8 mouse cellular contexts compared by ENCODE assay signal in genomic region chr13:55516955-55517354, GRCm38 (mm10). TPM values are rescaled to one million over a fixed set of nuclear protein-coding genes. Genes with fewer than 3 reads are reported as not detected.
A peak's percentile ranks its signal among the peaks of the same experiment; 100 is the strongest.
DNase-seq lines count a peak whose midpoint lies in the region; ATAC-seq lines count a peak whose summit lies in the region.

No protein-coding gene starts in this region.

- no peak for ATAC-seq in hindbrain, embryonic 14.5 days (ENCODE audit: low FRiP score)
- ATAC-seq in hindbrain, embryonic 16.5 days, result no peak
- ATAC-seq in hematopoietic stem cell, adult 5-6 weeks (replicated peaks in 1 of 2; ENCODE audit: insufficient read depth in 1 of 2, low FRiP score in 2 of 2, low TSS enrichment in 1 of 2, low read depth in 1 of 2, poor library complexity in 2 of 2, severe bottlenecking in 2 of 2), result peak; percentile 34 to 43; a peak in 1 of 4 replicates

- no peak overlapping the region for H3K4me2 ChIP-seq in hindbrain, embryonic 14.5 days (replicated peaks)
- H3K4me2 ChIP-seq in hindbrain, embryonic 16.5 days (ENCODE audit: low read length), result no peak overlapping the region

- H3K27ac ChIP-seq in hindbrain, embryonic 14.5 days, result no peak overlapping the region
- H3K27ac ChIP-seq in hindbrain, embryonic 16.5 days (ENCODE audit: low read depth, low read length), result no peak overlapping the region

- H3K36me3 ChIP-seq in hindbrain, embryonic 14.5 days (replicated peaks; ENCODE audit: control insufficient read depth, insufficient read depth), result no peaks in the 10 kb centered on the region
- H3K36me3 ChIP-seq in hindbrain, embryonic 16.5 days (ENCODE audit: control insufficient read depth, insufficient read depth, low read length), result no peaks in the 10 kb centered on the region

- H3K9ac ChIP-seq in hindbrain, embryonic 14.5 days, result no peak overlapping the region
- no peak overlapping the region for H3K9ac ChIP-seq in hindbrain, embryonic 16.5 days (ENCODE audit: low read depth, low read length)

- no peak overlapping the region for H3K4me3 ChIP-seq in hindbrain, embryonic 14.5 days (replicated peaks; ENCODE audit: low read length)
- no peak overlapping the region for H3K4me3 ChIP-seq in hindbrain, embryonic 16.5 days (ENCODE audit: low read length)

- H3K27me3 ChIP-seq in hindbrain, embryonic 14.5 days (ENCODE audit: control insufficient read depth, insufficient read depth, low read length), result no peaks in the 10 kb centered on the region
- 0 out of 2 replicates have a peak, but pooled peaks cover 3% of the 10 kb centered on the region for H3K27me3 ChIP-seq in hindbrain, embryonic 16.5 days (replicated peaks; ENCODE audit: control insufficient read depth, insufficient read depth, low read length)

- intact Hi-C loops in left cerebral cortex, postnatal 36 days (cut with DNase I), result loop anchor here (2.0 kb wide), 1 partner anchor 44 kb away; no protein-coding TSS in a partner anchor

- H3K4me1 ChIP-seq in hindbrain, embryonic 14.5 days (replicated peaks; ENCODE audit: control insufficient read depth, insufficient read depth, low read length), result peaks cover 14% of the 10 kb centered on the region
- peaks cover 8% of the 10 kb centered on the region for H3K4me1 ChIP-seq in hindbrain, embryonic 16.5 days (ENCODE audit: control insufficient read depth, insufficient read depth, low read depth, low read length)

- WGBS in hindbrain, embryonic 14.5 days, result 6% methylated on average over 5 of the region's 5 CpGs
- 7% methylated on average over 5 of the region's 5 CpGs for WGBS in hindbrain, embryonic 16.5 days

- peak; percentile 91 for DNase-seq in hindbrain, embryonic 14.5 days (ENCODE audit: low spot score)
- DNase-seq in adrenal gland, postnatal 10 days, result peak; percentile 93
- DNase-seq in embryo, embryonic 9.5 days (ENCODE audit: extremely low spot score), result peak; percentile 85
- DNase-seq in left cerebral cortex, postnatal 36 days (ENCODE audit: low spot score in 2 of 2), result peak; percentile 85 to 88
- peak; percentile 83 for DNase-seq in ovary, postnatal 10 days (ENCODE audit: low spot score)
- DNase-seq in thymus, postnatal 0 days (ENCODE audit: low spot score), result peak; percentile 82

- H3K9me3 ChIP-seq in hindbrain, embryonic 14.5 days (ENCODE audit: control insufficient read depth, low read length), result no peaks in the 10 kb centered on the region
- no peaks in the 10 kb centered on the region for H3K9me3 ChIP-seq in hindbrain, embryonic 16.5 days (ENCODE audit: control insufficient read depth, low read length)

RNA-seq across cellular contexts. Expression of gene Pdlim7, which starts 3.5 kb away (rescaled TPM):
- 139 and 141 TPM in 2 replicates for polyA plus RNA-seq in hindbrain, embryonic 14.5 days (2014; fragmentation: Nextera tagmentation; extraction: Ambion mirVana)
- 161 and 177 TPM in 2 replicates for polyA plus RNA-seq in hindbrain, embryonic 16.5 days (2015; fragmentation: Nextera tagmentation; extraction: Ambion mirVana)
- total RNA-seq in adrenal gland, postnatal 10 days (2021), result 10 to 100 TPM; 31.6 to 39.4 TPM
- 8.1 and 10.0 TPM in 2 replicates for total RNA-seq in hematopoietic stem cell, adult 5-6 weeks (2017)
- total RNA-seq in left cerebral cortex, postnatal 36 days (2021), result 100 to 1,000 TPM in 1 of 2 experiments, 10 to 100 TPM in 1; 82.1 to 101 TPM
- 37.5 and 39.4 TPM in 2 replicates for polyA plus RNA-seq in thymus, postnatal 0 days (2015; fragmentation: Nextera tagmentation; extraction: Ambion mirVana)

RNA-seq across cellular contexts. Expression of gene Dok3, which starts 12.1 kb away (rescaled TPM):
- polyA plus RNA-seq in hindbrain, embryonic 14.5 days (2014; fragmentation: Nextera tagmentation; extraction: Ambion mirVana), result 3.8 and 5.7 TPM in 2 replicates
- polyA plus RNA-seq in hindbrain, embryonic 16.5 days (2015; fragmentation: Nextera tagmentation; extraction: Ambion mirVana), result 3.6 and 4.3 TPM in 2 replicates
- total RNA-seq in adrenal gland, postnatal 10 days (2021), result 1 to 10 TPM; 5.0 to 5.1 TPM
- 4.1 and 15.5 TPM in 2 replicates for total RNA-seq in hematopoietic stem cell, adult 5-6 weeks (2017)
- total RNA-seq in left cerebral cortex, postnatal 36 days (2021), result 10 to 100 TPM in 1 of 2 experiments, 1 to 10 TPM in 1; 5.5 to 14.0 TPM
- 2.6 and 2.7 TPM in 2 replicates for polyA plus RNA-seq in thymus, postnatal 0 days (2015; fragmentation: Nextera tagmentation; extraction: Ambion mirVana)

RNA-seq across cellular contexts. Expression of gene Ddx41, which starts 19.5 kb away (rescaled TPM):
- polyA plus RNA-seq in hindbrain, embryonic 14.5 days (2014; fragmentation: Nextera tagmentation; extraction: Ambion mirVana), result 49.5 and 51.1 TPM in 2 replicates
- 55.3 and 56.3 TPM in 2 replicates for polyA plus RNA-seq in hindbrain, embryonic 16.5 days (2015; fragmentation: Nextera tagmentation; extraction: Ambion mirVana)
- total RNA-seq in adrenal gland, postnatal 10 days (2021), result 10 to 100 TPM; 38.5 to 39.9 TPM
- 53.7 and 58.2 TPM in 2 replicates for total RNA-seq in hematopoietic stem cell, adult 5-6 weeks (2017)
- total RNA-seq in left cerebral cortex, postnatal 36 days (2021), result 10 to 100 TPM; 53.1 to 63.9 TPM
- 51.6 and 54.2 TPM in 2 replicates for polyA plus RNA-seq in thymus, postnatal 0 days (2015; fragmentation: Nextera tagmentation; extraction: Ambion mirVana)

RNA-seq across cellular contexts. Expression of gene Dbn1, which starts 29.0 kb away (rescaled TPM):
- 406 and 416 TPM in 2 replicates for polyA plus RNA-seq in hindbrain, embryonic 14.5 days (2014; fragmentation: Nextera tagmentation; extraction: Ambion mirVana)
- 482 and 556 TPM in 2 replicates for polyA plus RNA-seq in hindbrain, embryonic 16.5 days (2015; fragmentation: Nextera tagmentation; extraction: Ambion mirVana)
- 10 to 100 TPM; 32.1 to 41.6 TPM for total RNA-seq in adrenal gland, postnatal 10 days (2021)
- total RNA-seq in hematopoietic stem cell, adult 5-6 weeks (2017), result 0.60 and 2.3 TPM in 2 replicates
- 100 to 1,000 TPM; 247 to 314 TPM for total RNA-seq in left cerebral cortex, postnatal 36 days (2021)
- 8.4 and 9.3 TPM in 2 replicates for polyA plus RNA-seq in thymus, postnatal 0 days (2015; fragmentation: Nextera tagmentation; extraction: Ambion mirVana)

RNA-seq across cellular contexts. Expression of gene Prr7, which starts 52.9 kb away (rescaled TPM):
- polyA plus RNA-seq in hindbrain, embryonic 14.5 days (2014; fragmentation: Nextera tagmentation; extraction: Ambion mirVana), result 6.3 and 8.9 TPM in 2 replicates
- polyA plus RNA-seq in hindbrain, embryonic 16.5 days (2015; fragmentation: Nextera tagmentation; extraction: Ambion mirVana), result 4.4 and 4.9 TPM in 2 replicates
- 1 to 10 TPM; 3.7 to 4.2 TPM for total RNA-seq in adrenal gland, postnatal 10 days (2021)
- 0.25 TPM in 1 of 2 replicates, not detected in the other for total RNA-seq in hematopoietic stem cell, adult 5-6 weeks (2017)
- 10 to 100 TPM; 81.8 to 82.1 TPM for total RNA-seq in left cerebral cortex, postnatal 36 days (2021)
- 0.27 and 0.46 TPM in 2 replicates for polyA plus RNA-seq in thymus, postnatal 0 days (2015; fragmentation: Nextera tagmentation; extraction: Ambion mirVana)

Comparison
In these comparisons a context has a peak if more than half of its experiments do, and no peak if none do; other contexts are left out.
1. ATAC-seq: peak in hematopoietic stem cell, adult 5-6 weeks (2 of 2); none in hindbrain, embryonic 14.5 days (single experiment) and hindbrain, embryonic 16.5 days (single experiment).
2. Peak in every context shown above with its lines, with median percentiles within 50 percentile points of each other: DNase-seq.